Mouse (Mus musculus) heart, embryonic 14.5 days (tissue): Measurements from ENCODE around the gene Yars. TPM values are rescaled to one million over a fixed set of nuclear protein-coding genes. Genes with fewer than 3 reads are reported as not detected.

Experiments used
- ATAC-seq: fragments of 200-750 bp; cut with Nextera tagmentation; 2 replicates; pipeline ENCODE4 v1.8.0; 2017; ENCODE audit warnings: low read depth, moderate TSS enrichment; ENCODE audit not compliant: insufficient number of reproducible peaks, insufficient read depth, low FRiP score
- H3K27ac ChIP-seq, 2 experiments: fragments of 200-500 bp in 1 of 2; fragments of 300-500 bp in 1 of 2; sonication (generic) in 1 of 2; replicated peaks in 1 of 2; 2 replicates each; pipeline ENCODE4 v1.5.1; 2012 to 2014; ENCODE audit warnings: low read depth in 2 of 2, low read length in 2 of 2, control low read depth in 1 of 2, mild to moderate bottlenecking in 1 of 2, mixed read lengths in 1 of 2; ENCODE audit not compliant: control insufficient read depth in 1 of 2, insufficient read depth in 1 of 2
- H3K27me3 ChIP-seq: fragments of 300-500 bp; sonication (generic); 2 replicates; pipeline ENCODE4 v1.6.1; 2014; ENCODE audit warnings: mild to moderate bottlenecking, low read length, control low read depth; ENCODE audit not compliant: control insufficient read depth, insufficient read depth
- H3K36me3 ChIP-seq: fragments of 300-500 bp; sonication (generic); 2 replicates; pipeline ENCODE4 v1.6.1; 2014; ENCODE audit warnings: mild to moderate bottlenecking, control low read depth, low read length, mixed read lengths; ENCODE audit not compliant: control insufficient read depth, insufficient read depth
- H3K4me1 ChIP-seq, 2 experiments: fragments of 200-500 bp in 1 of 2; fragments of 300-500 bp in 1 of 2; sonication (generic) in 1 of 2; 2 replicates each; pipeline ENCODE4 v1.6.1; 2012 to 2014; ENCODE audit warnings: low read length in 2 of 2, control low read depth in 1 of 2, mixed read lengths in 1 of 2; ENCODE audit not compliant: control insufficient read depth in 2 of 2, insufficient read depth in 2 of 2
- H3K4me2 ChIP-seq: fragments of 300-500 bp; sonication (generic); 2 replicates; pipeline ENCODE4 v1.6.1; 2014; ENCODE audit warnings: mild to moderate bottlenecking, low read length
- H3K4me3 ChIP-seq, 2 experiments: fragments of 200-500 bp in 1 of 2; fragments of 300-500 bp in 1 of 2; sonication (generic) in 1 of 2; 2 replicates each; pipeline ENCODE4 v1.5.1; 2012 to 2014; ENCODE audit warnings: low read length in 2 of 2, mild to moderate bottlenecking in 2 of 2, control low read depth in 1 of 2, low read depth in 1 of 2, moderate library complexity in 1 of 2; ENCODE audit not compliant: control insufficient read depth in 1 of 2, insufficient read depth in 1 of 2
- H3K9ac ChIP-seq: fragments of 300-500 bp; sonication (generic); 2 replicates; pipeline ENCODE4 v1.6.1; 2014; ENCODE audit warnings: mild to moderate bottlenecking, low read length
- H3K9me3 ChIP-seq: fragments of 300-500 bp; sonication (generic); 2 replicates; pipeline ENCODE4 v1.6.1; 2016; ENCODE audit warnings: low read length, control low read depth; ENCODE audit not compliant: control insufficient read depth
- WGBS: fragments of 180-500 bp; shearing (Covaris S2); extraction: QIAGEN DNeasy Blood & Tissue Kit; methylation state at CpG from one replicate; pipeline ENCODE4 v1.1.7; 2014; 5-methylcytosine and 5-hydroxymethylcytosine counted together
- polyA plus RNA-seq: library from polyadenylated mRNA; unstranded; fragments of >200 nt; fragmentation: Nextera tagmentation; extraction: Ambion mirVana; gene quantifications from 2 replicates; pipeline ENCODE4 v1.2.1, GENCODE M21; 2014

Gene Yars
- polyA plus RNA-seq, 1 experiment from 2014 or later, result 46.3 TPM

DNA sequence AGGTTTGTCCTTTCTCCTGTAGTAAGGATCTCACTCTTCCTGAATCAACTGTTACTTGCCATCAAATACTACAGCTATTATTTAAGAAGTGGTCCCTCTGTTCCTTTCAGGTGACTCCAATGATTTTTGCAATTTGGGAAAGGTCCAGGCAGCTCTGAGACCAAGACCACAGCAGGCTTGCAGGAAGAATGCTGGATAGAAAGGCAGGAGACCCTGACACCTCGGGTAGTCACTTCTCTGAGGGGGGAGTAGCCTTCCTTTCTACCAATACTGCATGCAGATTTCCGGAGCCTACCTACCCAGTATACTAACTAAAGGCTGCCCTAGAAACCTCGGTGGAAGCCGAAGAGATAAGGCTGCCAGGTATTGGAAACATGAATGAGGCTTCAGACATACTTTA is 44.1 kb upstream of the Yars start:
- Histone ChIP-seq H3K36me3 (peaks cover 31% of the 10 kb centered on the region), H3K27ac (no peak overlapping the region; a peak in 1 of 4 replicates), H3K4me2 (no peak overlapping the region), H3K9me3 (no peaks in the 10 kb centered on the region), H3K9ac (no peak overlapping the region; the same call in 1 of the 2 replicates), H3K4me3 (no peak overlapping the region), H3K27me3 (no peaks in the 10 kb centered on the region), H3K4me1 (peaks cover 25 to 52% of the 10 kb centered on the region in 2 experiments)
- no peak for ATAC-seq
- WGBS, result 62% methylated on average over 4 of the region's 4 CpGs

DNA sequence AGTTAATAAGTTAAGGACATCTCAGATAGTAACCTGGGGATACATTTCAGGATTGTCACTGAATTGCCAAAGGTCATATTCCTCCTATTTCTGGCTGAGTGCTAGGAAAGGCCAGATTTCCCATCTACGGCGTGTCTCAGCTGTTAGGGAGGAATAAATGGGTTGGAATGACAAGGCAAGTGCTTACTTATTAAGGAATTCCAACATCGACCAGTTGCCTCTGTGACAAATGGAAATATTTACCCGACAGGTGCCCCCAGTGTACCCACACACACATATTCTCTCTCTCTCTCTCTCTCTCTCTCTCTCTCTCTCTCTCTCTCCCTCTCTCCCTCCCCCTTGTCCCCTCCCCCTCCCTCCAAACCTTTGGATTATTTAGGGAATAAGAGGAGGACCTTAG is 43.6 kb upstream of the Yars start:
- H3K4me1 ChIP-seq, result peaks cover 23 to 49% of the 10 kb centered on the region in 2 experiments
- WGBS, result 65% methylated on average over 4 of the region's 4 CpGs

DNA sequence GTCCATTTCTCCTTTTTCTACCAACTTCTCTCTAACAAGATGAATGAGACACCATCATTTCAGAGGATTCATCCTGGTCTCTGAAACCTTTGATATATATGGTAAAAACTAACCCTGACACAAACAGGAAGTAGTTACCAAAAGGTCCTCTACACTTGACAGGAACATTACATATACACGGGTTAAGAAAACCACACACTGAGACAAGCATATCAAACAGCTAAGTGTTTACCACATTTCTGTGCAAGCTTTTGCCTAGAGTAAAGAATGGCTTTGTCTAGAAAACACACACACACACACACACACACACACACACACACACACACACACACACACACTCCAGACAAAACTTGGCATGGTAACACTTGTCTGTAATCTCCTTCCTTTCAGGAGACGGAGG is 43.2 kb upstream of the Yars start:
- H3K4me1 ChIP-seq, result peaks cover 21 to 45% of the 10 kb centered on the region in 2 experiments
- no peaks in the 10 kb centered on the region for H3K9me3 ChIP-seq
- 33% methylated on average over 2 of the region's 2 CpGs for WGBS
- no peaks in the 10 kb centered on the region for H3K27me3 ChIP-seq
- no peak for ATAC-seq
- H3K27ac ChIP-seq, result no peak overlapping the region
- H3K4me3 ChIP-seq, result no peak overlapping the region
- no peak overlapping the region for H3K9ac ChIP-seq
- H3K36me3 ChIP-seq, result peaks cover 40% of the 10 kb centered on the region
- no peak overlapping the region for H3K4me2 ChIP-seq

More for the DNA sequence above, 43.6 kb upstream of the Yars start:
- H3K9ac ChIP-seq, result no peak overlapping the region
- H3K27ac ChIP-seq, result no peak overlapping the region
- no peak for ATAC-seq
- no peak overlapping the region for H3K4me3 ChIP-seq
- no peaks in the 10 kb centered on the region for H3K27me3 ChIP-seq
- H3K36me3 ChIP-seq, result peaks cover 36% of the 10 kb centered on the region
- no peak overlapping the region for H3K4me2 ChIP-seq
- no peaks in the 10 kb centered on the region for H3K9me3 ChIP-seq

DNA sequence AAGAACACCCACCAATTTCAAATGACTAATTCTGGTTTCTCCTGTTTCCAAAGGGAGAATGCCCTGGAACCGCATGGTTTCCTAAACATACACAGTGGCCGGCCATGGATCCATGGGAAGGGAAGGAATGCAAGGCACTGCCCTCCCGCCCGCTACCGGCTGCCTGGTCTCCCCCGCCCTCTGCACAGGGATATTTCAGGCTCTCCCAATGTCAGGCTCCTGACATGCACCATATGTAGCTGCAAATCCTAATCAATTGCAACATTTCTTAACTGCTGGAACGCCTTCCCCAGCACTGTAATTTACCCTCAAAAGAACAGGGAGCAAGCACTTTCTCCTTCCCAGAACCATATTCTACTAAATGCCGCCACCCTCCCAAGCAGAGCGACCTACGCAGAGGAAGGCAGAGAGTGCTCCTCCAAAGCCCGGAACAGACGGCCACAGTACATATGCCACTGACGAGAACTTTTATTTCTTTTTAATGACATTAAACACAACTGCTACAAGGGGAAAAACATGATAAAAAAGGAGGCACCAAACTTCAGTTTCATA is 41.9 kb upstream of the Yars start:
- no peak for ATAC-seq
- 60% methylated on average over 13 of the region's 13 CpGs for WGBS
- Histone ChIP-seq H3K27ac (peak overlapping the region in 1 of 2 experiments; percentile 5; a peak in 1 of 4 replicates), H3K27me3 (no peaks in the 10 kb centered on the region), H3K36me3 (peaks cover 49% of the 10 kb centered on the region), H3K4me2 (no peak overlapping the region), H3K9ac (no peak overlapping the region), H3K4me3 (no peak overlapping the region), H3K9me3 (no peaks in the 10 kb centered on the region), H3K4me1 (peaks cover 8 to 34% of the 10 kb centered on the region in 2 experiments)

DNA sequence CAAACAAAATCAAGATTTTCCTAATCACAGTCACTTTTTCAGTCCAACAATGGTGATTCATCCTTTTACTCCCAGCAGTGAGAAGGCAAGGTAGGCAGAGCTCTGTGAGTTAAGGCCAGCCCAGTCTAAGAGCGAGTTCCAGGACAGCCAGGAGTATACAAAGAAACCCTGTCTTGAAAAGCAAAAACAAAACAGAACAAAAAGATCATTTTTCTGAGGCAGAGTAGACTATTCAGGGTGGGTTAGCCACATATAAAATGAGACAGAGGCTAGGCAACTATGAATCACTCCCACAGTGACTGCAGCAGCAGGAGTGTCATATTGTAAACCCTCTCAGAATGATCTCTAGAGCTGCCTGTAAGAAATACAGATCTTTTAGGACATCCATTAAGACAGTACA is 40.2 kb upstream of the Yars start:
- Histone ChIP-seq H3K4me1 (peaks cover 7 to 28% of the 10 kb centered on the region in 2 experiments), H3K36me3 (peaks cover 57% of the 10 kb centered on the region), H3K9me3 (no peaks in the 10 kb centered on the region), H3K4me3 (no peak overlapping the region), H3K9ac (no peak overlapping the region), H3K27ac (no peak overlapping the region), H3K4me2 (no peak overlapping the region), H3K27me3 (no peaks in the 10 kb centered on the region)
- no peak for ATAC-seq
- WGBS, result 71% methylated on average over 1 of the region's 1 CpGs

DNA sequence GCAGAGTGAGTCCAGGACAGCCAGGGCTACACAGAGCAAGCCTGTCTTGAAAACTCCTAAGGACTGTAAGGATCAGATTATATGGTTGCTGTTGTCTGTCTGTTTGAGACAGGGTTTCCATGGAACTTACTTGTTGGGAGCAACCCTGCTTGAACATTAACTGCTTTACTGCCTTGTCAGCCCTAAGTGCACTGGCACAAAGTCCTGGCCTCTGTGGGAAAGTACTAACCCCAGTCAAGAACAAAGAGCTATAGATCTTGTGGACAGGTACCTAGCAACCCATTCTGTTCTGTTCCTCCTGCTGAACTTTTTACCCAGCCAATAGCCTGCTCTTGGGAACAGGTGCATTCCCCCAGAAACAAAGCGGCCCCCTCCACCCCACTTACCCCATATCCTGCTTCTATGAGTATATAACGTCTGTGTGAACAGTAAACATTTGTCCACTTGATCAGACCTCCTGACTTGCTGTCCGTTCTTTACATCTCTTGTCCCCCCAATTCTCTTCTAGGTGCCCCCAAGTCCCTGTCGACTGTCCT is 38.2 kb upstream of the Yars start:
- H3K4me1 ChIP-seq, result peaks cover 2 to 16% of the 10 kb centered on the region in 2 experiments
- H3K27ac ChIP-seq, result no peak overlapping the region
- no peaks in the 10 kb centered on the region for H3K9me3 ChIP-seq
- 93% methylated on average over 4 of the region's 4 CpGs for WGBS
- H3K4me3 ChIP-seq, result no peak overlapping the region
- no peak for ATAC-seq
- no peaks in the 10 kb centered on the region for H3K27me3 ChIP-seq
- H3K36me3 ChIP-seq, result peaks cover 72% of the 10 kb centered on the region
- no peak overlapping the region for H3K4me2 ChIP-seq
- no peak overlapping the region for H3K9ac ChIP-seq

DNA sequence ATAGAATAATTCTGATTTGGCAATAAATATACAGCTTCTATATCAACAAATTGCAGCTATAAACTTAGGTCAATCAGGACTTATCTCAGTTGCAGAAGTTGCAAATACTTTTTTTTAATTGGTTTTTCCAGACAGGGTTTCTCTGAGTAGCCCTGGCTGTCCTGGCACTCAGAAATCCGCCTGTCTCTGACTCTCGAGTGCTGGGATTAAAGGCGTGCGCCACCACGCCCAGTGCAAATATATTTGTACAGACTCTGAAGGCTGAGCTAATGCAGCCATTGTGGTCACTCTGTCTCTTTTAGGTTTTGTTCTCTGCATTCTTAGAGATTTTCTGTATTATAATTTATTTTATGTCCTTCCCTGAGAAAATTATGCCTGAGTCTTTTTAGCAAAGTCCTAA is 32.0 kb upstream of the Yars start:
- H3K4me1 ChIP-seq, result peaks cover 2 to 19% of the 10 kb centered on the region in 2 experiments
- no peak overlapping the region for H3K4me2 ChIP-seq
- 67% methylated on average over 5 of the region's 5 CpGs for WGBS
- H3K36me3 ChIP-seq, result peaks cover 61% of the 10 kb centered on the region
- H3K9ac ChIP-seq, result no peak overlapping the region
- ATAC-seq, result no peak
- H3K9me3 ChIP-seq, result no peaks in the 10 kb centered on the region
- H3K4me3 ChIP-seq, result no peak overlapping the region
- H3K27ac ChIP-seq, result no peak overlapping the region
- no peaks in the 10 kb centered on the region for H3K27me3 ChIP-seq

DNA sequence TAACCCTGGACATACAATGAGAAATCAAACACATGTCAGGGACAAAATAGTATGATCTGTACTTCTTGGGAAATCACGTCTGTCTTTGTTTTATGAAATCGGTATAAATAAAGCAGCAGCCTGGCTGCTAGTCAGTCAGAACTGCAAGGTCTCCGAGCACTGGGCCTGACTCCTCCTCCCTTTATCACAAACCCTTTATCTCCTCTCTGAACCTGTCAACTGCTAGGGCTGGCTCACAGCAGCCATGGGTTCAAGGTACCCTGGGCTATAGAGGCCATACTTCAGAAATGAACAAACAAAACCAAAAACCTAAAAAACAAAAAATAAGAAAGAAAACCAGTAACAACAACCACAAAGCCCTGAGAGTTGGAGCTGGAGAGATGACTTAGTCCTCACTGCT is 31.0 kb upstream of the Yars start:
- peaks cover 61% of the 10 kb centered on the region for H3K36me3 ChIP-seq
- H3K9ac ChIP-seq, result no peak overlapping the region
- 22% methylated on average over 3 of the region's 3 CpGs for WGBS

More for the DNA sequence above, 31.0 kb upstream of the Yars start:
- no peak overlapping the region for H3K4me2 ChIP-seq
- H3K27ac ChIP-seq, result peak overlapping the region in 1 of 2 experiments; percentile 31; a peak in 1 of 4 replicates
- H3K9me3 ChIP-seq, result no peaks in the 10 kb centered on the region
- H3K4me1 ChIP-seq, result peaks cover 2 to 19% of the 10 kb centered on the region in 2 experiments
- H3K4me3 ChIP-seq, result no peak overlapping the region
- no peak for ATAC-seq
- no peaks in the 10 kb centered on the region for H3K27me3 ChIP-seq
